8 mouse cellular contexts compared by ENCODE assay signal in the genomic region with DNA sequence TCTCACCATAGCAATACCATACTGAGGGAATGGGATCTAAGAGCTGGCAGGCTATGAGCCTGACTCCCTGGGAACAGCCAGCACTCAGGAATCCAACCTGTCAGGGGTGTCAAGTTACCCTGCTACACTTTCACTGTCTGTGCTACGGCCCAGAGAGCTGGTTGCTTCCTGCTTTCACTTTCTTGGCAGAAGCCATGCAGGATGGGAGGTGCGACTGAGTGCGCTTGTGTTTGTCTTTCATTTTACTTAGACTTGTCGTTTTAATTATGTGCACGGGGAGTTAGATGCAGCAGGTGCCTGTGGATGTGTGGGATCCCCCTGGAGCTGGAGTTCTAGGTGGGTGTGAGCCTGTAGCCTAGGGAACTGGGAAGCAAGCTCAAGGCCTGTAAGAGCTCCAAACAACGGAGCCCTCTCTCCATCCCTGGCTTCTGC. TPM values are rescaled to one million over a fixed set of nuclear protein-coding genes. Genes with fewer than 3 reads are reported as not detected.
A peak's percentile ranks its signal among the peaks of the same experiment; 100 is the strongest.
DNase-seq lines count a peak whose midpoint lies in the region; ATAC-seq and TF ChIP-seq lines count a peak whose summit lies in the region.

No protein-coding gene starts in this region.

- H3K4me1 ChIP-seq in forebrain, embryonic 13.5 days = peaks cover 65% of the 10 kb centered on the region
- H3K4me1 ChIP-seq in forebrain, embryonic 16.5 days (replicated peaks; ENCODE audit: control insufficient read depth, insufficient read depth, low read length) = peaks cover 20% of the 10 kb centered on the region
- peaks cover 0 to 13% of the 10 kb centered on the region in 2 experiments; a peak in 2 of 4 replicates for H3K4me1 ChIP-seq in CH12.LX (ENCODE audit: control insufficient read depth in 1 of 2, insufficient read depth in 2 of 2)
- no peaks in the 10 kb centered on the region; the same call in 1 of the 2 replicates for H3K4me1 ChIP-seq in stomach, embryonic 16.5 days (ENCODE audit: control insufficient read depth, insufficient read depth, low read length)

- no peaks in the 10 kb centered on the region for H3K79me2 ChIP-seq in CH12.LX (replicated peaks; ENCODE audit: control insufficient read depth, extremely low read depth, insufficient read depth, poor library complexity, severe bottlenecking)

- no peak for TF ChIP-seq RAD21 in CH12.LX (IDR thresholded peaks at IDR 0.05; ENCODE audit: low read depth, low read length)

- H3K4me3 ChIP-seq in forebrain, embryonic 13.5 days = no peak overlapping the region
- no peak overlapping the region for H3K4me3 ChIP-seq in forebrain, embryonic 16.5 days (replicated peaks; ENCODE audit: low read length)
- no peak overlapping the region for H3K4me3 ChIP-seq in CH12.LX (replicated peaks in 1 of 3; ENCODE audit: low read depth in 2 of 3, low read length in 2 of 3, poor library complexity in 1 of 3)
- H3K4me3 ChIP-seq in stomach, embryonic 16.5 days (replicated peaks; ENCODE audit: low read length) = no peak overlapping the region

- ATAC-seq in forebrain, embryonic 13.5 days = no peak
- no peak for ATAC-seq in forebrain, embryonic 16.5 days
- ATAC-seq in stomach, embryonic 16.5 days (ENCODE audit: insufficient read depth, low FRiP score) = peak; percentile 72

- TF ChIP-seq POLR2A in CH12.LX (IDR thresholded peaks at IDR 0.05; ENCODE audit: low read depth, low read length) = no peak

- peak overlapping the region; percentile 10; the same call in 1 of the 2 replicates for H3K4me2 ChIP-seq in forebrain, embryonic 13.5 days
- no peak overlapping the region for H3K4me2 ChIP-seq in forebrain, embryonic 16.5 days (ENCODE audit: low read length)
- peak overlapping the region; percentile 23; the same call in 1 of the 2 replicates for H3K4me2 ChIP-seq in CH12.LX (ENCODE audit: insufficient read depth, low read depth, poor library complexity, severe bottlenecking)
- peak overlapping the region; percentile 27; the same call in 1 of the 2 replicates for H3K4me2 ChIP-seq in stomach, embryonic 16.5 days (ENCODE audit: low read depth, low read length)

- in situ Hi-C loops in CH12.LX (cut with MboI; ENCODE audit: low pct_ligation_motif_present, low pct_unique_long_range_greater_than_20kb, low sequenced_read_pairs) = loop anchor here (25.0 kb wide), 1 partner anchor 395 kb away; no protein-coding TSS in a partner anchor

- no peaks in the 10 kb centered on the region for H3K27me3 ChIP-seq in forebrain, embryonic 13.5 days
- H3K27me3 ChIP-seq in forebrain, embryonic 16.5 days (replicated peaks; ENCODE audit: control insufficient read depth, insufficient read depth, low read length) = no peaks in the 10 kb centered on the region
- H3K27me3 ChIP-seq in CH12.LX (replicated peaks) = peaks cover 2% of the 10 kb centered on the region
- no peaks in the 10 kb centered on the region for H3K27me3 ChIP-seq in stomach, embryonic 16.5 days (ENCODE audit: control insufficient read depth, insufficient read depth, low read length)

- 16% methylated on average over 6 of the region's 6 CpGs for WGBS in forebrain, embryonic 13.5 days
- WGBS in forebrain, embryonic 16.5 days = 17% methylated on average over 6 of the region's 6 CpGs
- 11% methylated on average over 6 of the region's 6 CpGs for WGBS in stomach, embryonic 16.5 days

- no peaks in the 10 kb centered on the region for H3K9me3 ChIP-seq in forebrain, embryonic 13.5 days (replicated peaks)
- no peaks in the 10 kb centered on the region for H3K9me3 ChIP-seq in forebrain, embryonic 16.5 days (ENCODE audit: control insufficient read depth, low read length)
- no peaks in the 10 kb centered on the region for H3K9me3 ChIP-seq in CH12.LX (replicated peaks; ENCODE audit: low read length)
- H3K9me3 ChIP-seq in stomach, embryonic 16.5 days (replicated peaks; ENCODE audit: control insufficient read depth, low read length) = no peaks in the 10 kb centered on the region

- H3K9ac ChIP-seq in forebrain, embryonic 13.5 days = no peak overlapping the region
- H3K9ac ChIP-seq in forebrain, embryonic 16.5 days (replicated peaks; ENCODE audit: low read depth, low read length) = no peak overlapping the region
- no peak overlapping the region for H3K9ac ChIP-seq in CH12.LX (ENCODE audit: insufficient read depth, low read depth)
- peak overlapping the region; percentile 3; the same call in 1 of the 2 replicates for H3K9ac ChIP-seq in stomach, embryonic 16.5 days (ENCODE audit: low read length)

- peak overlapping the region; percentile 73 for H3K27ac ChIP-seq in forebrain, embryonic 13.5 days
- H3K27ac ChIP-seq in forebrain, embryonic 16.5 days (ENCODE audit: low read length) = no peak overlapping the region
- H3K27ac ChIP-seq in CH12.LX (ENCODE audit: insufficient read depth, low read depth) = no peak overlapping the region
- 0 out of 2 replicates have a peak overlapping the region, but pooled peaks have one; percentile 16 for H3K27ac ChIP-seq in stomach, embryonic 16.5 days (ENCODE audit: low read length)

- TF ChIP-seq EP300 in CH12.LX (IDR thresholded peaks at IDR 0.05; ENCODE audit: low read length) = no peak

- H3K36me3 ChIP-seq in forebrain, embryonic 13.5 days (ENCODE audit: poor library complexity, severe bottlenecking) = no peaks in the 10 kb centered on the region
- no peaks in the 10 kb centered on the region for H3K36me3 ChIP-seq in forebrain, embryonic 16.5 days (ENCODE audit: control insufficient read depth, insufficient read depth)
- no peaks in the 10 kb centered on the region for H3K36me3 ChIP-seq in CH12.LX (replicated peaks in 1 of 2; ENCODE audit: control insufficient read depth in 1 of 2, insufficient read depth in 1 of 2, low read length in 1 of 2)
- no peaks in the 10 kb centered on the region for H3K36me3 ChIP-seq in stomach, embryonic 16.5 days (ENCODE audit: control insufficient read depth, insufficient read depth, low read length)

- no peak for TF ChIP-seq CTCF in CH12.LX (conservative IDR thresholded peaks at IDR 0.05 in 1 of 2, IDR thresholded peaks at IDR 0.05 in 1 of 2; ENCODE audit: low read depth in 2 of 2, low read length in 2 of 2)

- dilution Hi-C loops in CH12.LX (cut with MboI; ENCODE audit: extremely low pct_ligation_motif_present, extremely low pct_unique_long_range_greater_than_20kb, low sequenced_read_pairs) = no loop called here

- DNase-seq in CH12.LX (ENCODE audit: extremely low read depth) = peak; percentile 19
- DNase-seq in forelimb bud, embryonic 11.5 days (ENCODE audit: low read depth, low spot score) = peak; percentile 30
- DNase-seq in kidney, postnatal 10 days = peak; percentile 52
- no peak for DNase-seq in layer of hippocampus, postnatal 14 days (ENCODE audit: low spot score in 2 of 2)
- no peak for DNase-seq in frontal cortex, postnatal 36 days (ENCODE audit: low spot score in 2 of 2)

TF ChIP-seq in CH12.LX, 34 proteins besides CTCF, POLR2A, EP300 and RAD21:
- TF ChIP-seq CHD1 (IDR thresholded peaks at IDR 0.05; ENCODE audit: low read depth, low read length) = no peak
- no peak for TF ChIP-seq IRF4 (IDR thresholded peaks at IDR 0.05; ENCODE audit: low read depth, low read length)
- no peak for TF ChIP-seq TCF12 (IDR thresholded peaks at IDR 0.05; ENCODE audit: low read depth, low read length)
- TF ChIP-seq ELF1 (IDR thresholded peaks at IDR 0.05; ENCODE audit: low read depth, low read length) = 0 out of 2 replicates have a peak, but pooled peaks have one; percentile 32
- no peak for TF ChIP-seq MAZ (IDR thresholded peaks at IDR 0.05; ENCODE audit: low read depth, low read length)
- 0 out of 2 replicates have a peak, but pooled peaks have one; percentile 9 for TF ChIP-seq BHLHE40 (IDR thresholded peaks at IDR 0.05; ENCODE audit: low read depth, low read length)

RNA-seq across cellular contexts. Expression of a gene that starts 25.9 kb away (rescaled TPM):
- 6.6 and 7.1 TPM in 2 replicates for polyA plus RNA-seq in forebrain, embryonic 13.5 days (2015; fragmentation: Nextera tagmentation; extraction: Ambion mirVana)
- polyA plus RNA-seq in forebrain, embryonic 16.5 days (2015; fragmentation: Nextera tagmentation; extraction: Ambion mirVana) = 4.6 and 5.6 TPM in 2 replicates
- total RNA-seq in CH12.LX (2012; rRNA removed) = 0.17 TPM in 1 of 2 replicates, not detected in the other
- total RNA-seq in CH12.LX (2014; rRNA removed) = not detected in 2 replicates
- polyA plus RNA-seq in CH12.LX (2012; ENCODE audit: insufficient read length, low read depth) = not detected in 2 replicates
- polyA plus RNA-seq in stomach, embryonic 16.5 days (2015; fragmentation: Nextera tagmentation; extraction: Ambion mirVana) = 2.6 and 2.7 TPM in 2 replicates
- 1 to 10 TPM; 5.5 to 5.8 TPM for total RNA-seq in layer of hippocampus, postnatal 14 days (2021)

RNA-seq across cellular contexts. Expression of a gene that starts 49.8 kb away (rescaled TPM):
- 30.1 and 31.6 TPM in 2 replicates for polyA plus RNA-seq in forebrain, embryonic 13.5 days (2015; fragmentation: Nextera tagmentation; extraction: Ambion mirVana)
- polyA plus RNA-seq in forebrain, embryonic 16.5 days (2015; fragmentation: Nextera tagmentation; extraction: Ambion mirVana) = 56.8 and 57.8 TPM in 2 replicates
- total RNA-seq in CH12.LX (2012; rRNA removed) (0.08 and 0.17 TPM in 2 replicates), CH12.LX (2014; rRNA removed) (0.66 TPM in 2 replicates)
- 0.56 and 0.63 TPM in 2 replicates for polyA plus RNA-seq in CH12.LX (2012; ENCODE audit: insufficient read length, low read depth)
- polyA plus RNA-seq in stomach, embryonic 16.5 days (2015; fragmentation: Nextera tagmentation; extraction: Ambion mirVana) = 10.5 and 12.1 TPM in 2 replicates
- total RNA-seq in layer of hippocampus, postnatal 14 days (2021) = 10 to 100 TPM; 26.5 to 28.4 TPM

Comparison
In these comparisons a context has a peak if more than half of its experiments do, and no peak if none do; other contexts are left out.
1. H3K27ac ChIP-seq: peak in forebrain, embryonic 13.5 days (single experiment) and stomach, embryonic 16.5 days (single experiment); none in forebrain, embryonic 16.5 days (single experiment) and CH12.LX (single experiment).
2. DNase-seq: peak in CH12.LX (single experiment), forelimb bud, embryonic 11.5 days (single experiment) and kidney, postnatal 10 days (single experiment); none in layer of hippocampus, postnatal 14 days (0 of 2) and frontal cortex, postnatal 36 days (0 of 2).